Mouse (Mus musculus) cerebellum, adult 11-12 months (tissue): ENCODE data around the gene Nexn.

Experiments
- DNase-seq: peaks from one replicate; pipeline ENCODE4 v3.0.0; 2022

The Nexn gene

GRCm38 (mm10) chr3:152192238-152192931, 73.8 kb downstream of the Nexn start:
- DNase-seq: no peak

GRCm38 (mm10) chr3:152191791-152192237, 74.3 kb downstream of the Nexn start:
- peak; percentile 27 for DNase-seq

DNA sequence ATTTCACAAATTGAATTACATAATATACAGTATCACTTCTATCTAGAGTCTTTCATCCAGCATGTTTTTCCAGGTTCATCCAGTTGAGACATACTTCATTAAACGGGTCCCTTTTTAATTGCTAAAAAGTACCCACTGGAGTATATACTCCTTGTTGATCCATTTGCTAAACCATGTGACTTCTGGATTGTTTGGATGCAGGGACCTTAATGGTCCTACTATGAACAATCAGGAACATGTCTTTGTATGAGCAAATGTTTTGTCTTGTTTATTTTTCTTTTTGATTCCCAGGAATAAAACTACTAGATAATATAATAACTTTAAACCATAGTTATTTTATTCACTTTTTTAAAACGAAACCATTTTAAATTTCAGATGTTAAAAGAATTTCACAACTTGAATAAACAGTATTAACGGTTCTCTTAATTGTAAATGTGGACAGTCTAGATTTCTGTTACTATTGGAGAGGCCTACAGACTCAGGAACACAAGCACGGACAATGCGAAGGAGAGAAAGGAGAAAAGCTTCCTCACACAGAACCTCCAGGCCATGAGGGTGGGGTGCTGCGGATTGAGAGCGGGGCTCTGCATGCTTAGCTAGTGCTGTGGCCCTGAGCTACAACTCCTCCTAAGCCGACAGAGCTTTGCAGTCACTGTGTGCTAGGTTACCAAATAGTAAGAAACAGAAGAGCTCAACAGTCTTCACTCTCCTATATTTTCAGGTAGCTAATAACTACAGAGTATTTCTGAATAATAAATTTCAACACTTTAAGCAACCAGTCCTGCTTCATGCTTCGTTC, 75.3 kb downstream of the Nexn start:
- no peak for DNase-seq

DNA sequence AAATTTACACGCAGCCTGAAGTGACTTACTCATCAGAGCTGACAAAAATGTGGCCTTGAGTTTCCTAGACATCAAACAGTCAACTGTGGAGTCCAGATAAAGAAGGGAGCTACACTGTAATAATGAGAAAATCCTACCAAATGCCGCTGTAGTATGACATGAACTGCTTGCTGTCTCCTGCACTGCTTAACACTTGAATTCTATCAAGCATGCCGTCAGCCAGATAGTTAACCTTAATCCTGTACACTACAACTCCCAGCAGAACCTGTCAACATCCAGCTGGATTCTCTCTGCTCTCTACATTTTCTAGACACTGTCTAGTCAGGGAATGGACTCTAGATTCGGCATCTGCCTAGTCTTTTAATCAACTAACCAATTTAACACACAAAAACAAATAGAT, 76.8 kb downstream of the Nexn start:
- no peak for DNase-seq
